ENCODE assay signal across 9 mouse cellular contexts in the genomic region with DNA sequence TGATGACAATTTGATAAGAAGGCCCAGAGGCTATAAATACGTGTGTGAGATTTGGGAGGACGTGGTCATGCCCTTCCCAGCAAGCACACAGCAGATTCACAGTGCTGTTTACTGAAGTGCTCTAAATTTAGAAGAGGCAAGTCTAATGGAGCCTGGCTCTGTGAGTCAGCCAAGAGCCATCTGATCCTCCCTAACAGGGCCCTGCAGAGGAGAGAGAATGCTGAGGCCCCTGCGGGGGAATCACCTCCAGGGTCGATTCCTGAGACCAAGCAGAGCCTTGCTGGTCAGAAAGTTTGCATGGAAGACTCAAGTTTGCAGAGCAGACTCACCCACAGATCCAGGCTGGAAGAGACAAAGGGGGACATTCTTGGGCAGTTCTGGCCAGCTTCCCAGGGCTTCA. TPM values are rescaled to one million over a fixed set of nuclear protein-coding genes. Genes with fewer than 3 reads are reported as not detected.
DNase-seq lines count a peak whose midpoint lies in the region; ATAC-seq and TF ChIP-seq lines count a peak whose summit lies in the region.
"Had no signal": no experiment of that assay in that cellular context is flagged by ENCODE, and none has a peak within 500 bp of the region (broad histone marks: within the 10 kb centered on the region; RNA-seq: fewer than 3 reads in every experiment).

No protein-coding gene starts in this region.

- H3K9me3 ChIP-seq in kidney, postnatal 0 days (replicated peaks; ENCODE audit: low read length): no peaks in the 10 kb centered on the region
- H3K9me3 ChIP-seq in intestine, embryonic 15.5 days: no peaks in the 10 kb centered on the region

- no peak for TF ChIP-seq CTCF in kidney, postnatal 0 days (IDR thresholded peaks at IDR 0.05; ENCODE audit: low read depth)
- no peak for TF ChIP-seq CTCF in gastrocnemius, adult 2 months (IDR thresholded peaks at IDR 0.05)

- no peak overlapping the region for H3K9ac ChIP-seq in kidney, postnatal 0 days (ENCODE audit: low read depth, low read length)
- H3K9ac ChIP-seq in intestine, embryonic 15.5 days: no peak overlapping the region

- no peaks in the 10 kb centered on the region for H3K4me1 ChIP-seq in kidney, postnatal 0 days (replicated peaks; ENCODE audit: insufficient read depth, low read length)
- H3K4me1 ChIP-seq in intestine, embryonic 15.5 days (replicated peaks): 0 out of 2 replicates have a peak, but pooled peaks cover 9% of the 10 kb centered on the region

- no peak overlapping the region for H3K4me2 ChIP-seq in kidney, postnatal 0 days (ENCODE audit: low read length)
- H3K4me2 ChIP-seq in intestine, embryonic 15.5 days (replicated peaks): 0 out of 2 replicates have a peak overlapping the region, but pooled peaks have one; percentile 0

- intact Hi-C loops in gastrocnemius, adult 2 months (cut with DNase I): loop anchor here (10.0 kb wide), 1 partner anchor 529 kb away; no protein-coding TSS in a partner anchor

- peak; percentile 62 for DNase-seq in kidney, postnatal 0 days (ENCODE audit: low spot score)
- no peak for DNase-seq in kidney, adult 8-10 months
- DNase-seq in adipocyte (ENCODE audit: low spot score): peak; percentile 40
- DNase-seq in gastrocnemius, adult 2 months: peak; percentile 74
- no peak for DNase-seq in embryo, embryonic 10 days (ENCODE audit: low spot score)
- no peak for DNase-seq in thymus, postnatal 25 days
- DNase-seq: kidney, postnatal 10 days had no signal

- no peak overlapping the region for H3K27ac ChIP-seq in kidney, postnatal 0 days
- peak overlapping the region; percentile 92 for H3K27ac ChIP-seq in gastrocnemius, adult 2 months
- H3K27ac ChIP-seq in intestine, embryonic 15.5 days: peak overlapping the region; percentile 66

- no peaks in the 10 kb centered on the region for H3K27me3 ChIP-seq in kidney, postnatal 0 days (ENCODE audit: insufficient read depth, low read length)
- no peaks in the 10 kb centered on the region for H3K27me3 ChIP-seq in intestine, embryonic 15.5 days (replicated peaks)

- H3K36me3 ChIP-seq in kidney, postnatal 0 days (ENCODE audit: insufficient read depth, low read length): no peaks in the 10 kb centered on the region
- H3K36me3 ChIP-seq in intestine, embryonic 15.5 days: no peaks in the 10 kb centered on the region

- ATAC-seq in kidney, postnatal 0 days (replicated peaks; ENCODE audit: low FRiP score, low read depth): no peak
- ATAC-seq in intestine, embryonic 15.5 days: peak; percentile 87
- no peak for ATAC-seq in granulocyte monocyte progenitor cell, adult 5-6 weeks (replicated peaks; ENCODE audit: poor library complexity, severe bottlenecking)

- H3K4me3 ChIP-seq in kidney, postnatal 0 days (replicated peaks; ENCODE audit: low read depth, low read length): no peak overlapping the region
- peak overlapping the region; percentile 35 for H3K4me3 ChIP-seq in gastrocnemius, adult 2 months
- no peak overlapping the region for H3K4me3 ChIP-seq in intestine, embryonic 15.5 days (replicated peaks)

- WGBS in kidney, postnatal 0 days: 11% methylated on average over 4 of the region's 4 CpGs
- 10% methylated on average over 4 of the region's 4 CpGs for WGBS in intestine, embryonic 15.5 days

RNA-seq across cellular contexts. Expression of gene 1110002E22Rik, which starts 10.9 kb away (rescaled TPM):
- polyA plus RNA-seq in kidney, postnatal 0 days (2015; fragmentation: Nextera tagmentation; extraction: Ambion mirVana): 0.13 and 0.18 TPM in 2 replicates
- total RNA-seq in gastrocnemius, adult 2 months (2021): 100 to 1,000 TPM; 120 to 128 TPM
- polyA plus RNA-seq in intestine, embryonic 15.5 days (2015; fragmentation: Nextera tagmentation; extraction: Ambion mirVana): 0.14 and 0.18 TPM in 2 replicates
- total RNA-seq in granulocyte monocyte progenitor cell, adult 5-6 weeks (2014; fragmentation: Nextera tagmentation): not detected in 2 replicates
- total RNA-seq in granulocyte monocyte progenitor cell, adult 5-6 weeks (2017): not detected in 2 replicates

RNA-seq across cellular contexts. Expression of gene Gm5105, which starts 13.2 kb away (rescaled TPM):
- polyA plus RNA-seq in kidney, postnatal 0 days (2015; fragmentation: Nextera tagmentation; extraction: Ambion mirVana): 0.08 and 0.14 TPM in 2 replicates
- total RNA-seq in gastrocnemius, adult 2 months (2021): 1 to 10 TPM; 1.3 to 1.8 TPM
- polyA plus RNA-seq in intestine, embryonic 15.5 days (2015; fragmentation: Nextera tagmentation; extraction: Ambion mirVana): 0.24 and 0.31 TPM in 2 replicates
- total RNA-seq in granulocyte monocyte progenitor cell, adult 5-6 weeks (2014; fragmentation: Nextera tagmentation): not detected in 2 replicates
- not detected in 2 replicates for total RNA-seq in granulocyte monocyte progenitor cell, adult 5-6 weeks (2017)

Comparison
In these comparisons a context has a peak if more than half of its experiments do, and no peak if none do; other contexts are left out.
1. DNase-seq: peak in kidney, postnatal 0 days (single experiment), adipocyte (single experiment) and gastrocnemius, adult 2 months (single experiment); none in kidney, adult 8-10 months (0 of 2), embryo, embryonic 10 days (single experiment) and thymus, postnatal 25 days (single experiment).
2. RNA of gene 1110002E22Rik, which starts 10.9 kb away (total RNA-seq): 120 to 128 TPM in gastrocnemius, adult 2 months; not detected in granulocyte monocyte progenitor cell, adult 5-6 weeks; every median in the first group is over 100 times any median in the second.